Mouse (Mus musculus): ENCODE measurements around the gene Rgl1. TPM values are rescaled to one million over a fixed set of nuclear protein-coding genes. Genes with fewer than 3 reads are reported as not detected.

The Rgl1 gene
- polyA plus RNA-seq, 1 experiment from 2014 or later: 13.9 TPM

- Histone ChIP-seq H3K4me1 (ENCODE audit: control insufficient read depth, insufficient read depth, low read length) (no peaks in the 10 kb centered on the region), H3K27me3 (ENCODE audit: control insufficient read depth, insufficient read depth, low read depth, low read length) (no peaks in the 10 kb centered on the region), H3K9me3 (replicated peaks; ENCODE audit: control insufficient read depth, low read length, poor library complexity, severe bottlenecking) (no peaks in the 10 kb centered on the region), H3K4me2 (ENCODE audit: low read length) (no peak overlapping the region), H3K9ac (ENCODE audit: low read depth, low read length) (no peak overlapping the region), H3K36me3 (ENCODE audit: control insufficient read depth, insufficient read depth, low read length) (no peaks in the 10 kb centered on the region), H3K4me3 (ENCODE audit: low read depth, low read length) (no peak overlapping the region), H3K27ac (ENCODE audit: low read length) (no peak overlapping the region)
- WGBS: 78% methylated on average over 8 of the region's 8 CpGs
- ATAC-seq: no peak
These were observed 166.8 kb downstream of the Rgl1 start for GRCm38 (mm10) chr1:152599347-152599746.

- H3K9me3 ChIP-seq (replicated peaks; ENCODE audit: control insufficient read depth, low read length, poor library complexity, severe bottlenecking): no peaks in the 10 kb centered on the region
- ATAC-seq: no peak
These were observed 171.5 kb downstream of the Rgl1 start for GRCm38 (mm10) chr1:152594690-152595089.

GRCm38 (mm10) chr1:152593831-152594549, 172.2 kb downstream of the Rgl1 start:
- 89% methylated on average over 9 of the region's 9 CpGs for WGBS

More at GRCm38 (mm10) chr1:152594690-152595089, 171.5 kb downstream of the Rgl1 start:
- WGBS: 80% methylated on average over 5 of the region's 5 CpGs
- H3K4me3 ChIP-seq (ENCODE audit: low read depth, low read length): no peak overlapping the region
- H3K27me3 ChIP-seq (ENCODE audit: control insufficient read depth, insufficient read depth, low read depth, low read length): no peaks in the 10 kb centered on the region
- H3K36me3 ChIP-seq (ENCODE audit: control insufficient read depth, insufficient read depth, low read length): no peaks in the 10 kb centered on the region
- H3K9ac ChIP-seq (ENCODE audit: low read depth, low read length): no peak overlapping the region
- no peak overlapping the region for H3K27ac ChIP-seq (ENCODE audit: low read length)
- H3K4me1 ChIP-seq (ENCODE audit: control insufficient read depth, insufficient read depth, low read length): 0 out of 2 replicates have a peak, but pooled peaks cover 1% of the 10 kb centered on the region
- no peak overlapping the region for H3K4me2 ChIP-seq (ENCODE audit: low read length)

GRCm38 (mm10) chr1:152593382-152593781, 172.8 kb downstream of the Rgl1 start:
- WGBS: 97% methylated on average over 7 of the region's 7 CpGs
- H3K4me3 ChIP-seq (ENCODE audit: low read depth, low read length): no peak overlapping the region
- no peaks in the 10 kb centered on the region for H3K27me3 ChIP-seq (ENCODE audit: control insufficient read depth, insufficient read depth, low read depth, low read length)
- H3K9ac ChIP-seq (ENCODE audit: low read depth, low read length): no peak overlapping the region
- H3K4me1 ChIP-seq (ENCODE audit: control insufficient read depth, insufficient read depth, low read length): 0 out of 2 replicates have a peak, but pooled peaks cover 7% of the 10 kb centered on the region
- H3K9me3 ChIP-seq (replicated peaks; ENCODE audit: control insufficient read depth, low read length, poor library complexity, severe bottlenecking): no peaks in the 10 kb centered on the region
- no peaks in the 10 kb centered on the region for H3K36me3 ChIP-seq (ENCODE audit: control insufficient read depth, insufficient read depth, low read length)
- H3K4me2 ChIP-seq (ENCODE audit: low read length): no peak overlapping the region
- ATAC-seq: no peak
- H3K27ac ChIP-seq (ENCODE audit: low read length): no peak overlapping the region

More at GRCm38 (mm10) chr1:152593831-152594549, 172.2 kb downstream of the Rgl1 start:
- Histone ChIP-seq H3K9me3 (replicated peaks; ENCODE audit: control insufficient read depth, low read length, poor library complexity, severe bottlenecking) (no peaks in the 10 kb centered on the region), H3K27ac (ENCODE audit: low read length) (no peak overlapping the region), H3K36me3 (ENCODE audit: control insufficient read depth, insufficient read depth, low read length) (no peaks in the 10 kb centered on the region), H3K4me1 (ENCODE audit: control insufficient read depth, insufficient read depth, low read length) (0 out of 2 replicates have a peak, but pooled peaks cover 7% of the 10 kb centered on the region), H3K9ac (ENCODE audit: low read depth, low read length) (no peak overlapping the region), H3K27me3 (ENCODE audit: control insufficient read depth, insufficient read depth, low read depth, low read length) (no peaks in the 10 kb centered on the region), H3K4me2 (ENCODE audit: low read length) (no peak overlapping the region), H3K4me3 (ENCODE audit: low read depth, low read length) (no peak overlapping the region)
- no peak for ATAC-seq

GRCm38 (mm10) chr1:152592609-152593008, 173.5 kb downstream of the Rgl1 start:
- 0 out of 2 replicates have a peak, but pooled peaks cover 7% of the 10 kb centered on the region for H3K4me1 ChIP-seq (ENCODE audit: control insufficient read depth, insufficient read depth, low read length)
- no peak overlapping the region for H3K27ac ChIP-seq (ENCODE audit: low read length)
- ATAC-seq: no peak
- H3K9me3 ChIP-seq (replicated peaks; ENCODE audit: control insufficient read depth, low read length, poor library complexity, severe bottlenecking): no peaks in the 10 kb centered on the region
- no peaks in the 10 kb centered on the region for H3K36me3 ChIP-seq (ENCODE audit: control insufficient read depth, insufficient read depth, low read length)
- H3K9ac ChIP-seq (ENCODE audit: low read depth, low read length): no peak overlapping the region
- WGBS: 80% methylated on average over 6 of the region's 6 CpGs
- H3K4me2 ChIP-seq (ENCODE audit: low read length): no peak overlapping the region
- no peaks in the 10 kb centered on the region for H3K27me3 ChIP-seq (ENCODE audit: control insufficient read depth, insufficient read depth, low read depth, low read length)
- H3K4me3 ChIP-seq (ENCODE audit: low read depth, low read length): no peak overlapping the region

- Histone ChIP-seq H3K9ac (ENCODE audit: low read depth, low read length) (no peak overlapping the region), H3K4me3 (ENCODE audit: low read depth, low read length) (no peak overlapping the region), H3K36me3 (ENCODE audit: control insufficient read depth, insufficient read depth, low read length) (no peaks in the 10 kb centered on the region), H3K4me2 (ENCODE audit: low read length) (no peak overlapping the region), H3K27me3 (ENCODE audit: control insufficient read depth, insufficient read depth, low read depth, low read length) (no peaks in the 10 kb centered on the region), H3K9me3 (replicated peaks; ENCODE audit: control insufficient read depth, low read length, poor library complexity, severe bottlenecking) (no peaks in the 10 kb centered on the region), H3K27ac (ENCODE audit: low read length) (no peak overlapping the region), H3K4me1 (ENCODE audit: control insufficient read depth, insufficient read depth, low read length) (0 out of 2 replicates have a peak, but pooled peaks cover 7% of the 10 kb centered on the region)
- 95% methylated on average over 12 of the region's 15 CpGs for WGBS
- no peak for ATAC-seq
These were observed 174.2 kb downstream of the Rgl1 start for GRCm38 (mm10) chr1:152591746-152592498.

- H3K36me3 ChIP-seq (ENCODE audit: control insufficient read depth, insufficient read depth, low read length): no peaks in the 10 kb centered on the region
- H3K27me3 ChIP-seq (ENCODE audit: control insufficient read depth, insufficient read depth, low read depth, low read length): no peaks in the 10 kb centered on the region
- WGBS: 80% methylated on average over 5 of the region's 5 CpGs
- 0 out of 2 replicates have a peak, but pooled peaks cover 7% of the 10 kb centered on the region for H3K4me1 ChIP-seq (ENCODE audit: control insufficient read depth, insufficient read depth, low read length)
- no peak overlapping the region for H3K4me3 ChIP-seq (ENCODE audit: low read depth, low read length)
- H3K27ac ChIP-seq (ENCODE audit: low read length): no peak overlapping the region
- H3K4me2 ChIP-seq (ENCODE audit: low read length): no peak overlapping the region
- H3K9me3 ChIP-seq (replicated peaks; ENCODE audit: control insufficient read depth, low read length, poor library complexity, severe bottlenecking): no peaks in the 10 kb centered on the region
- ATAC-seq: no peak
- no peak overlapping the region for H3K9ac ChIP-seq (ENCODE audit: low read depth, low read length)
These were observed 175.8 kb downstream of the Rgl1 start for GRCm38 (mm10) chr1:152590321-152590720.

GRCm38 (mm10) chr1:152589331-152589935, 176.7 kb downstream of the Rgl1 start:
- no peaks in the 10 kb centered on the region for H3K27me3 ChIP-seq (ENCODE audit: control insufficient read depth, insufficient read depth, low read depth, low read length)
- 42% methylated on average over 9 of the region's 9 CpGs for WGBS
- 0 out of 2 replicates have a peak, but pooled peaks cover 7% of the 10 kb centered on the region for H3K4me1 ChIP-seq (ENCODE audit: control insufficient read depth, insufficient read depth, low read length)
- ATAC-seq: no peak
- no peak overlapping the region for H3K4me3 ChIP-seq (ENCODE audit: low read depth, low read length)
- no peak overlapping the region for H3K4me2 ChIP-seq (ENCODE audit: low read length)
- 0 out of 2 replicates have a peak overlapping the region, but pooled peaks have one; percentile 6 for H3K9ac ChIP-seq (ENCODE audit: low read depth, low read length)
- no peak overlapping the region; the same call in 1 of the 2 replicates for H3K27ac ChIP-seq (ENCODE audit: low read length)
- H3K36me3 ChIP-seq (ENCODE audit: control insufficient read depth, insufficient read depth, low read length): no peaks in the 10 kb centered on the region
- H3K9me3 ChIP-seq (replicated peaks; ENCODE audit: control insufficient read depth, low read length, poor library complexity, severe bottlenecking): no peaks in the 10 kb centered on the region

Measured in midbrain, embryonic 16.5 days (tissue).